Mouse (Mus musculus) cortical plate, adult 2 months (tissue): ENCODE measurements around the gene Rpl5. TPM values are rescaled to one million over a fixed set of nuclear protein-coding genes. Genes with fewer than 3 reads are reported as not detected.
"Not testable (repeated sequence)": the region's sequence is repeated elsewhere in the genome, so short reads cannot be mapped to it uniquely, and the experiment has no call there.

Experiments used
- H3K27ac ChIP-seq: fragments of 200-500 bp; 2 replicates; pipeline ENCODE4 v1.5.1; 2012; ENCODE audit warnings: low read length, control low read depth, inconsistent platforms; ENCODE audit not compliant: insufficient read depth
- H3K4me1 ChIP-seq: fragments of 200-500 bp; 2 replicates; pipeline ENCODE4 v1.6.1; 2011; ENCODE audit warnings: low read length; ENCODE audit not compliant: control insufficient read depth, insufficient read depth
- H3K4me3 ChIP-seq: fragments of 200-500 bp; 2 replicates; pipeline ENCODE4 v1.5.1; 2011; ENCODE audit warnings: mild to moderate bottlenecking, low read length, control low read depth; ENCODE audit not compliant: insufficient read depth
- CTCF ChIP-seq: fragments of 200-500 bp; IDR thresholded peaks from 2 replicates; pipeline ENCODE4 v1.5.1; 2011; ENCODE audit warnings: mild to moderate bottlenecking, control low read depth, low read length; ENCODE audit not compliant: insufficient read depth; ENCODE audit errors: extremely low read depth
- POLR2A ChIP-seq: fragments of 200-500 bp; IDR thresholded peaks from 2 replicates; pipeline ENCODE4 v1.6.1; 2011; ENCODE audit warnings: mild to moderate bottlenecking, low read length, control low read depth; ENCODE audit not compliant: insufficient read depth; ENCODE audit errors: extremely low read depth
- polyA plus RNA-seq: library from polyadenylated mRNA; depleted of rRNA; stranded (reverse); fragments of >200 nt; gene quantifications from 2 replicates; pipeline ENCODE4 v1.2.3, GENCODE M21; 2012

Gene Rpl5
- polyA plus RNA-seq, 1 experiment, result 82.5 TPM

DNA sequence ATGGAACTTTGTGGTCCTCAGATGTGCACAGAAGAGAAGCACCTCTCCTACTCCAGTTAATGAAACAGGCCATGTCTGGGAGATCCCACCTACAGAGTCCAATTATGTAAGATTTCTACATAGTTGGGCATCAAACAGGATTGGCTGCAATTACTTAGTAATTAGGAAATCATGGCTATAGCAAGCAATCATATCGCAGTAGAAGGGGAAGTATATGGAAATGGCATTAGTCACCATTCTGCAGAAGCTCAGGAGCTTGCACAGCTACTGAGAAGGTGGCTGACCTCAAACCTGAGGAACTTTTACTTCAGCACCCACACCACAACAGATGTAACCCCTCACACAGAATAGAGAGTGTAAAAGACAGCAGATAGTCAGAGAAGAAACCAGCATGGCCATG is 22.5 kb downstream of the Rpl5 start:
- no peak overlapping the region for H3K27ac ChIP-seq
- no peak overlapping the region for H3K4me3 ChIP-seq
- H3K4me1 ChIP-seq, result no peaks in the 10 kb centered on the region; the same call in 1 of the 2 replicates
- no peak for TF ChIP-seq CTCF
- no peak for TF ChIP-seq POLR2A

DNA sequence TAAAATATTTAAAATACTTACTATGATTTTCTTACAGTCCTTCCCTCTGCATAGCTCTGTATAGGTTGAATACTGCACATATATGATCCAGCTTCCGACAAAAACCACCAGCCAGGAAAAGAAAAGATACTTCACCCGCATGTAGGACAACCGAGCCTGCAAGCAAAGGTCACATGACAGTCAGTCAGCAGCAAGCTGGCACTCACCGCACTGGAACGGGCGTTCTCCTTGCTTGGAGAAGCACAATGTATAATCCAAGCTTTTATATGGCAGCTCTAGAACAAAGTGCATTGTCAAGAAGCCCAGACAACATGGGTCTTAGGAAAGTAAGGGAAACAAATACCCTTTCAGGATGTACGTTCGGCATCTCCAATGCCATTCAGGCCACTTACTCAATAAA is 24.3 kb downstream of the Rpl5 start:
- H3K4me1 ChIP-seq, result no peaks in the 10 kb centered on the region; the same call in 1 of the 2 replicates
- H3K4me3 ChIP-seq, result no peak overlapping the region
- no peak overlapping the region for H3K27ac ChIP-seq
- TF ChIP-seq POLR2A (no peak), CTCF (no peak)

DNA sequence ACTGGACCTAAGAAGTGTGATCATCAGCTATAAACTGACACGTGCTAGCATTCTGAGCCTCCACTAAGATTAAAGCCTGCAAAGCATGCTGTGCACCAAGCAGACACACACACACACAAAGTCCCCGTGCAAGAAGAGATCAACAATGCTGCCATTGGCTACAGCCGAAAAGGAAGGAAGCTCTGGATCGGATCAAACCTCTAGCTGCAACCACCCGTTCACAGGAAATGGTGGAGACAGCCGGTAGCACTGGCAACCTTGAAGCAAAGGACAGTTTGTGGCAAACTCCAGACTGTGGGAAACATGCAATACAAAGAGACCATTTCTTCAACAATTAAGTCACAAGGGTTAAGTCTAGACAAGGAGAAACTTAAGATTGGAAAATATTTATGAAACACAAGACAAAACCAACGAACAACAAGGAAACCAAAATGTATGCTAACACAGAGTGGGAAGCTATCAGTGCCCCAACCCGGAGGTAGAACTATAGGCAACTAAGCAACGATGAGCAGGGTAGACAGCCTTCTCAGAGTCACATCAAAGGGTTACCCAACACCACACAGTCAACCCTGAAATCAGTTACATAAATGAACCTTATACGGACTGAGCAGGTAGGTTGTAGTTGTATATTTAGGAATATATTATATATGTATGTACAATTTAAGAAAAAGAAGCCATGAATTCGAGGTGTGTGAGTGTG is 26.4 kb downstream of the Rpl5 start:
- no peaks in the 10 kb centered on the region; the same call in 1 of the 2 replicates for H3K4me1 ChIP-seq
- TF ChIP-seq POLR2A (no peak), CTCF (no peak)
- H3K4me3 ChIP-seq, result no peak overlapping the region
- H3K27ac ChIP-seq, result no peak overlapping the region

DNA sequence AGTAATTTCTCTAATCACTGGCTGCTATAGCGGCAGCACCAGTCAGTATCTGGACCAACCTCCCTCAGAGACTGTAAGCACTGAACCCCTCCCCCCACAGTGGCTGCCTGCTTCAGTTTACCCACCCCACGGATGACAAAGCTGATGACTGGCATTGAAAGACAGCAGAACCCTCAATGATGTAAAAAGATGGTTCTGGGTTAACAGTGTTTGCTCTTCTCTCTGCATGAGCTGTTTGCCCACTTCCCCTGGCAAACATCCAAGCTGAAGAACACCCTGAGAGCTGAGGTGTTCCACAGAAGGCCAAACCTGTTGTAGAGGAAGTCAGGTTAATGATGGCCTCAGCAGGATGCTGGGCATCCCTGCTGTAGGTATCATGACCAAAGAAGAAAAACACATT is 32.3 kb downstream of the Rpl5 start:
- no peaks in the 10 kb centered on the region for H3K4me1 ChIP-seq
- H3K4me3 ChIP-seq, result no peak overlapping the region
- H3K27ac ChIP-seq, result no peak overlapping the region
- TF ChIP-seq CTCF (no peak), POLR2A (no peak)

DNA sequence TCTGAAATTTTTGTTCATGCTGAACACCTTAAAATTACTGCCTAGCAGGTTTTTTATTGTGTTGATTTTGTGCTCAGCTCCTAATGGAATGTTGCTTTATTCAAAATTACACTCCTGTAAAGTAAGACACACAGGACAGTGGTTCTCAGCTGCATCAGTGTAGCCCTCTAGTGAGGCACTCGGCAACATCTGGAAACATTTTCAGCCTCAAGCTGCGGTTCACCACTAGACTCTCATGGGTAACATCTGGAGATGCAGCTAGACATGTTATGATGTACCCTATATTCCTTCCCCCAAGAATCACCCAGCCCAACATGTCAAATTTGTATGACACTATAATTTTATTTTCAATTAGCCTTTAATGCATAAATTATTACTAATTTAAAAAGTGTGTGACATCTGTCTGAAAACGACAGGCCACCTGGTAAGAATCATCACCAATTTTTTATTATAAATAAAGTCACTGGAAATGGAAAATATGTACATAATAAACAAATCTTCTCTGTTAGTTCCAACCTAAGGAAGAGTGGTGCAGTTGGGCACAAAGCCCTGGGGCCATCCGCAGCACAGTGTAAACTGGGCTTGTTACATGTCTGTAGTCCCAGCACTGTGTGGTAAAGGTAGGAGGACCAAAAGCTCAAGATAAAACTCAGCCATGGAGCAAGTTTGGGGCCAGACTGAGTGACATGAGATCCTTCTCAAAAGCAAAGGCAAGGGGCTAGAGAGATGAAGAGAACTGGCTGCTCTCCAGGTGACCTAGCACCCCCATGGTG is 33.1 kb downstream of the Rpl5 start:
- TF ChIP-seq CTCF (no peak), POLR2A (no peak)
- no peak overlapping the region for H3K4me3 ChIP-seq

DNA sequence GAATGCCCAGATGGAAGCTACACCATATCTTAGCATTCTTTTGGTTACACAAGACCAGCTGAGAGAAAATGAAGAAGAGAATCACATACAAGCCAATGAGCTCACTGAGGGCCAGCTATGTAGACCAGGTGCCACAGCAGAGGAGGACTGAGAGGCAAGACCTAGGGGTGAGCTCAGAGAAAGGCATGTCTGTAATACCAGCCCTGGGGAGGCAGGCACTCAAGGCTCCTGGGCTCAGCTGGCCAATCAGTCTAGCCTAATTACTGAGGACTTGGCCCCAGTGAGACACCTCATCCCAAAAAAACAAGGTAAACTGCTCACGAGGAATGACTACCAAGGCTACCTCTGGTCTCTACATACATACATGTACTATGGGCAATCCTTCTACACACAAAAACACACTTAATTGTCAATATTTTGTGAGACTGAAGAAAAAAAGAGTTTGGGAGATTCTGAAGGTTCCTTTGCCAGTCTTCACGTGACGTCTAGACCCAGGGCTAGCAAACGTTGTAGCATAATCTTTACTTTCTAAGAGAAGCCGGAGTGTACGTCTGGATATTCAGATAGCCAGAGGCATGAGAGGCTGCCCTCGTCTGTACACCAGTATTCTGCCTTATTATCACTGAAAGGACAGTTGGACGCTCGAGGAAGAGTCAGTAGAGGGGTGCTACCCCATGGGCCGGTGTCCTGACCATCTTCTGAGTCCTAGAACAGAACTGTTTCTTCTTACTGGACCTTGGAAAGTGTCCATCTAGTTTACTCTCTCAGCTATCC is 34.7 kb downstream of the Rpl5 start:
- no peaks in the 10 kb centered on the region for H3K4me1 ChIP-seq
- H3K4me3 ChIP-seq, result no peak overlapping the region
- TF ChIP-seq CTCF, result no peak
- TF ChIP-seq POLR2A, result no peak
- H3K27ac ChIP-seq, result no peak overlapping the region

More for the DNA sequence above, 33.1 kb downstream of the Rpl5 start:
- Histone ChIP-seq H3K4me1 (no peaks in the 10 kb centered on the region), H3K27ac (no peak overlapping the region)

DNA sequence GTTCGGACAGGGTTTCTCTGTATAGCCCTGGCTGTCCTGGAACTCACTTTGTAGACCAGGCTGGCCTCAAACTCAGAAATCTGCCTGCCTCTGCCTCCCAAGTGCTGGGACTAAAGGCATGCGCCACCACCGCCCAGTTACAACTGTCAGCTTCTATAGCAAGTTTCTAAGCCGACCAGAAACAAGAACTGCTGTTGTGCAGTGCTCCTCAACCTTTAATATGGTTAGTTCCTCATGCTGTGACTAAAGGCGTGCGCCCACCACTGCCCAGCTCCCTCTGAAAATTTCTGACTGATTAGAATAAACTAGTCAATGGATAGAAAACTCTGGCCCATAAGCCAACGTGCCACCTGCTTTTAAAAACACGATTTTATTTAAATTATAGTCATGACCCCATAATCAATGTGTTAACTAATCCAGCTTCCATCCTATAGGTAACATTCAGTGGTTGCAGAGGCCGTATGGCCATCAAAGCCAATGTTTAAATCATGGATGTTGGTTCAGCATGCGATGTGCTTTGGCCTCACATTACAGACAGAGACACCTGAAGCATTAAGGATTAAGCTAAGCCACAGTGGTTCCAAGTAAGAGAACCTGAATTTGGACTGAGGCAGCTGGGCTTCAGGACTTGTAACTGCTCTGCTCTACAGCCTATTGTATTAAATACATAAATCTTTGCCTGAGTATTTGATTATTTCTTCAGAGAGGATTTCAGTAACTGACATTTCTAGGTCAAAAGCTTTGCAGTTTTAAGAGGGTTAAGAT is 36.5 kb downstream of the Rpl5 start:
- no peaks in the 10 kb centered on the region for H3K4me1 ChIP-seq
- H3K27ac ChIP-seq, result no peak overlapping the region
- no peak overlapping the region for H3K4me3 ChIP-seq
- TF ChIP-seq CTCF (no peak), POLR2A (no peak)

DNA sequence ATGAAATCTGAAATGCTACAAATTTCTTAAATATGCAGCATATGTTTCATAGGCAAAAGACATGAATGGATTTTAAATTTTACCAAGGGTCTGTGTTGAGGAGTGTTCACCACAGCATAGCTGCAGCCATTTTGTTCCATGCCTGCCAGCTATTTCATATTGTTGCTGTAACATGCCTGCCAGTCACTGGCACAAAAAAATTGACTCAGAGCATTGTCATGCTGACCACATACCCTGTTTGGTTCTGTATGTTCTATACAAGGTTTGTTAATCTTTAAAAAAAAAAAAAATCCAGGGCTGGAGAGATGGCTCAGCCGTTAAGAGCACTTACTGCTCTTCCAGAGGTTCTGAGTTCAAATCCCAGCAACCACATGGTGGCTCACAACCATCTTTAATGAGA is 38.2 kb downstream of the Rpl5 start:
- H3K4me1 ChIP-seq, H3K27ac ChIP-seq, H3K4me3 ChIP-seq: not testable (repeated sequence)

DNA sequence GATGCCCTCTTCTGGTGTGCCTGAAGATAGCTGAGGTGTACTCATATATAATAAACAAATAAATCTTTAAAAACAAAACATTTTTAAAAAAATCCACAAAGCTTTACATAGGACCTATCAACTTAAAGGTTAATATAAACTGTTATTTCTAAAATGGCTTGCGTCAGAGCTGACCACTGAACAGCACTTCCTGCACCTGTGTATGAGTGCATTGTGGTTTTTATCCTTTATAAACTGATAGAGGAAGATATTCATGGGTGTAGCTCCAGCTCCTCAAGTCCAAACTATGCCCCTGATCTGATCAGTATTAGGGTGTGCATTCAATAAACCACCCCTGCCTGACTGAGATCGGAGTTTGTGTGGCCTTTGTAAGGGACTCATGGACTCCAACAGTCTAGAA is 38.6 kb downstream of the Rpl5 start:
- Histone ChIP-seq H3K27ac (no peak overlapping the region), H3K4me3 (no peak overlapping the region), H3K4me1 (no peaks in the 10 kb centered on the region)
- no peak for TF ChIP-seq CTCF
- TF ChIP-seq POLR2A, result no peak
